Mouse (Mus musculus) hindbrain, embryonic 14.5 days (tissue): Measurements from ENCODE around the gene Tmem253. TPM values are rescaled to one million over a fixed set of nuclear protein-coding genes. Genes with fewer than 3 reads are reported as not detected.

Source experiments
- ATAC-seq: fragments of 200-750 bp; cut with Nextera tagmentation; 2 replicates; pipeline ENCODE4 v1.8.0; 2017; ENCODE audit warnings: moderate number of reproducible peaks, mild to moderate bottlenecking, moderate TSS enrichment, moderate library complexity; ENCODE audit not compliant: low FRiP score
- DNase-seq: peaks from one replicate; pipeline ENCODE4 v3.0.0-alpha.2; 2015; ENCODE audit warnings: low spot score
- H3K27ac ChIP-seq: fragments of 300-500 bp; sonication (generic); 2 replicates; pipeline ENCODE4 v1.5.1; 2014; ENCODE audit warnings: mild to moderate bottlenecking, moderate library complexity
- H3K27me3 ChIP-seq: fragments of 300-500 bp; sonication (generic); 2 replicates; pipeline ENCODE4 v1.6.1; 2014; ENCODE audit warnings: mild to moderate bottlenecking, low read length, mixed read lengths; ENCODE audit not compliant: control insufficient read depth, insufficient read depth
- H3K36me3 ChIP-seq: fragments of 300-500 bp; sonication (generic); replicated peaks from 2 replicates; pipeline ENCODE4 v1.6.1; 2014; ENCODE audit not compliant: control insufficient read depth, insufficient read depth
- H3K4me1 ChIP-seq: fragments of 300-500 bp; sonication (generic); replicated peaks from 2 replicates; pipeline ENCODE4 v1.6.1; 2014; ENCODE audit warnings: antibody characterized with exemption, low read length, mixed read lengths; ENCODE audit not compliant: control insufficient read depth, insufficient read depth
- H3K4me2 ChIP-seq: fragments of 300-500 bp; sonication (generic); replicated peaks from 2 replicates; pipeline ENCODE4 v1.6.1; 2014; ENCODE audit warnings: mild to moderate bottlenecking, moderate library complexity
- H3K4me3 ChIP-seq: fragments of 300-500 bp; sonication (generic); replicated peaks from 2 replicates; pipeline ENCODE4 v1.5.1; 2014; ENCODE audit warnings: mild to moderate bottlenecking, low read length
- H3K9ac ChIP-seq: fragments of 300-500 bp; sonication (generic); 2 replicates; pipeline ENCODE4 v1.6.1; 2014
- H3K9me3 ChIP-seq: fragments of 300-500 bp; sonication (generic); 2 replicates; pipeline ENCODE4 v1.6.1; 2016; ENCODE audit warnings: low read length; ENCODE audit not compliant: control insufficient read depth
- WGBS: fragments of 180-500 bp; shearing (Covaris S2); extraction: QIAGEN DNeasy Blood & Tissue Kit; methylation state at CpG from one replicate; pipeline ENCODE4 v1.1.7; 2014; 5-methylcytosine and 5-hydroxymethylcytosine counted together
- polyA plus RNA-seq: library from polyadenylated mRNA; unstranded; fragments of >200 nt; fragmentation: Nextera tagmentation; extraction: Ambion mirVana; gene quantifications from 2 replicates; pipeline ENCODE4 v1.2.1, GENCODE M21; 2014

Gene Tmem253
- polyA plus RNA-seq, 1 experiment from 2014 or later = 0.37 TPM

DNA sequence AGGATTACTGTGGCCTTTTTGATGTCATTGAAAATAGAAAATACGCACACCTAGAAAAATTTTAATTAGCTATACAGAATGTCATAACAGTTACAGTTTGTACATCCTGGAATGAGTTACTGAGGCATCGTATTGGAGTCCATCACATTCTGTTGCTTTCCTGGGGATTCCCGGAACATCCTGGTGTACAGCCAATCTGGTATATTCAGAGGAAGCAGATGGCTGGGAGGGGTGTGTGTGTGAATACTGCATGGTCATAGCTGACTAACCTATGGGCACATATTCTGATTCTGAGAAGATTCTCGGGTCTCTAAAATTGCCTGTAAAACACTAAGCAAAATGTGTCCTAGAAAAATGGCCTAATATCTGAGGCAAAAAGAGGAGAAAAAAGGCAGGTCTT is 3.4 kb upstream of the Tmem253 start:
- Histone ChIP-seq H3K9me3 (no peaks in the 10 kb centered on the region), H3K4me2 (peak overlapping the region; percentile 56), H3K27ac (peak overlapping the region; percentile 97), H3K36me3 (peaks cover 19% of the 10 kb centered on the region), H3K9ac (peak overlapping the region; percentile 85), H3K4me1 (peaks cover 72% of the 10 kb centered on the region), H3K27me3 (no peaks in the 10 kb centered on the region), H3K4me3 (peak overlapping the region; percentile 66; the same call in 1 of the 2 replicates)
- WGBS = 45% methylated on average over 4 of the region's 4 CpGs
- no peak for DNase-seq
- no peak for ATAC-seq

DNA sequence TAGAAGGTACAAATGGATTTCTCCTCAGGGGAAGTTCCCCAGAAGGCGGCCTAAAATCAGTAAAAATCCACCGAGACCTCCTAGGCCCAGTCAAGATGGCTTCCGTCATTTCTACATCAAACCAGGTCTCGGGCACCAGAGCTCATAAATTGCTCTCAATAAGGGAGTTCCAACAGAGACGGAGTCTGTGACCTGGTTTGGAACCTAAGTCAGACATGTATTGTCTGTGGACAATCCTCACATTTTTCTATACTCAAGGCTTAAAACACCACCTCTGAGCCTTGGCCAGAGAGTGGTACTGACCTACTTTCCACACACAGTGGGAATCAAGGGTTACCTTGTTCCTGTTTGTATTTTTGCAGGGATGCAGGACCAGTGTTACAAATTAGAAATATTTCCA is 2.9 kb upstream of the Tmem253 start:
- Histone ChIP-seq H3K36me3 (peaks cover 15% of the 10 kb centered on the region), H3K27ac (peak overlapping the region; percentile 97), H3K27me3 (no peaks in the 10 kb centered on the region), H3K9me3 (no peaks in the 10 kb centered on the region), H3K9ac (peak overlapping the region; percentile 85), H3K4me3 (peak overlapping the region; percentile 66), H3K4me1 (peaks cover 72% of the 10 kb centered on the region), H3K4me2 (peak overlapping the region; percentile 56)
- ATAC-seq (no peak), DNase-seq (no peak)
- WGBS = 25% methylated on average over 5 of the region's 5 CpGs

DNA sequence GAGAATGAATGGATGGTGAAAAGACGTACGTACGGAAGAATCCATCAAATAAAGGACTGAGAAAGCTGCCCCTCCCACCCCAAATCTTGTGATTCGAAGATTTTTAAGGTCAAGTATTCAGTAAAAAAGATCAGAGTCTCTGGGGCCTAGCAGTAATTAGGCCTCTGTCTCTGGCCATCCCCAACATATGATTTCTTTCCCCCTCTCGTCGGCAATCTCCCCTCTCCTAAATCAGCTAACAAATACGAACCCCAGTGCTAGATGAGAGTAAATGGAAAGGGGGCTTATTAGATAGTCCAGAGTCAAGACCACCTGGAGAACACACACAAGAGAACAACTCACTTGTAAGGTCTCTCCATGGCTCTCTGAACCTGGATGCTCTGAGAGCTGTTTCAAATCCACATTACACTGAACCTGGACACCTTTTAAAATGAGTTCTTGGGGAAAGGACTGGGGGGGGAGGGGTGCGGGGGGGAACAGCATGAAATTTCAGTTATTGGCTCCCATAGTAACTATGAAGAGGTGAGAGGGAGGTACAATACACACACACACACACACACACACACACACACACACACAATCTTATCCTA is 2.3 kb upstream of the Tmem253 start:
- peak overlapping the region; percentile 97 for H3K27ac ChIP-seq
- H3K27me3 ChIP-seq = no peaks in the 10 kb centered on the region
- peak overlapping the region; percentile 85 for H3K9ac ChIP-seq
- H3K4me3 ChIP-seq = peak overlapping the region; percentile 66
- H3K4me1 ChIP-seq = peaks cover 72% of the 10 kb centered on the region
- ATAC-seq (no peak), DNase-seq (no peak)
- H3K9me3 ChIP-seq = no peaks in the 10 kb centered on the region
- 18% methylated on average over 8 of the region's 8 CpGs for WGBS
- peak overlapping the region; percentile 56 for H3K4me2 ChIP-seq
- H3K36me3 ChIP-seq = peaks cover 13% of the 10 kb centered on the region

DNA sequence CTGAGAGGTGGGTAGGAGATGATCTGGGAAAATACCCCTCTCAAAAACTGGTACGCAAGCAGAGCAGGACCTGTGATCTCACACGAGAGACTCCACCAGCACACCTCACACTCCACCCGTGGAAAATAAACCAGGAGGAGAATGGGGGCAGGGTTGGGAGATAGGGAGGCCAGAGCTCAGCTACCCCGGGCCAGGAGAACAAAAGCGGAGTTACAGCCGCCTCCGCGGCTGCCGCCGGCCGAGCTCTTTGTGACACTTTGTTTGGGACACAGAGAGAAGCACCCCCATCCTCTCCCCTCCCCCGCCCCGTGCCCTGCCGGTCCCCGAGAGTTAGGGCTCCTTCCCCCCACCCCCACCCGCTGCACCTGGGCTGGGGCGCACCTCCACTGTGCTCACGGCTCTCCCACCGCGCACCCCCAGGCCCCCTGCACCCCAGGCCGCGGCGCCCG is 1.7 kb upstream of the Tmem253 start:
- H3K36me3 ChIP-seq = peaks cover 7% of the 10 kb centered on the region
- no peaks in the 10 kb centered on the region for H3K9me3 ChIP-seq
- peaks cover 72% of the 10 kb centered on the region for H3K4me1 ChIP-seq
- peak overlapping the region; percentile 97 for H3K27ac ChIP-seq
- whole genome bisulfite sequencing = 2% methylated on average over 21 of the region's 24 CpGs
- DNase-seq = no peak
- peak overlapping the region; percentile 85 for H3K9ac ChIP-seq
- peak; percentile 15; the same call in 1 of the 2 replicates for ATAC-seq
- peak overlapping the region; percentile 56 for H3K4me2 ChIP-seq
- no peaks in the 10 kb centered on the region for H3K27me3 ChIP-seq
- H3K4me3 ChIP-seq = peak overlapping the region; percentile 66

DNA sequence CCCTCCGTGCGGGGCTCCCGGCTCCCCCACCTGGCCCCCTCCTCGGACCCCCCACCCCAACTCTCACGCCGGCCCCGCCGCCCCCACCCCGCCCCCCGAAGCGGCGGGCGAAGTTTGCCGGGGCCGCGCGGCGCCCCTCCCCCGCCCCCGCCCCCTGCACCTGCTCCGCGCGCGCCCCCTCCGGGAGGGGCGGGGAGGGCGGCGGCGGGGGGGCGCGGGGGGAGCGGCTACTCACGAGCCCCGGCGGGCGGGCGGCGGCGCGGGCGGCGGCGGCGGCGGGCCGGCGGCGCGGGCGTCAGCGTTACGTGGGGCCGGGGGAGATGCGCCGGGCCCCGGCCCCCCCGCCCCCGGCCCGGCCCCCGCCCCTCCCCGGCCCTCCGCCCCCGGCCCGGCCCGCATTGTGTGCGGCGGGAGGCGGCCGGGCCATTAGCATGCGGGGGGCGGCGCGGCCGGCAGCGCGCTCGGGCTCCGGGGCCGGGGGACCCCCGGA is 1.1 kb upstream of the Tmem253 start:
- DNase-seq (no peak), ATAC-seq (peak; percentile 18)
- H3K36me3 ChIP-seq = 0 out of 2 replicates have a peak, but pooled peaks cover 3% of the 10 kb centered on the region
- no peaks in the 10 kb centered on the region for H3K27me3 ChIP-seq
- H3K4me1 ChIP-seq = peaks cover 71% of the 10 kb centered on the region
- 3% methylated on average over 10 of the region's 80 CpGs for WGBS
- H3K9ac ChIP-seq = peak overlapping the region; percentile 85
- peak overlapping the region; percentile 56 for H3K4me2 ChIP-seq
- peak overlapping the region; percentile 66 for H3K4me3 ChIP-seq
- H3K27ac ChIP-seq = peak overlapping the region; percentile 97
- no peaks in the 10 kb centered on the region for H3K9me3 ChIP-seq

DNA sequence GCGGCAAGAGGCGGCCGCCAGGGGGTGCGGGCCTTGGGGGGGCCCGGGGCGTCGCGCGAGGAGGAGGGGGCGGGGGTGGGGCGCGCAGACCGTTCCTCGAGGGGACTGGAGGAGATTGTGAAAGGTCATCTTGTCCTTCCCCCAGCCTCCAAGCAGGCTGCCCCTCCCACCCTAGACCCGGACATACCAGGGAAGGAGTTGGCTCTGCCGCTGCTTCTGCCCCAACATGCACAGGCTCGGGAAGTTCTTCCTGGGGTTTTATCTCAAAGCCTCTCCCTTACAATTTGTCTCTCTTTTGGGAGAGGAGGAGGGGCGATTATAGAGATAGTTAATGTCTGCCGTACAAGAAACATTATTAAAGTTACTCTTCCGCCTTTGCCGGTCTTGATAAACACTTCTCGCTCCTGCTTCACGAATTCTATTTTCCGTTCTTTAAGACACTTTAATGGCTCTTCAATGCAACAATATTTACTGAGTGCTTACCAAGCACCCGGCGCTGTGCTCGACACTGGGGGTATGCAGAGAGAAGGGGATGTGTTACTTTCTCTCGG is 622 bp upstream of the Tmem253 start:
- ATAC-seq (peak; percentile 38), DNase-seq (peak; percentile 61)
- Histone ChIP-seq H3K4me3 (peak overlapping the region; percentile 66), H3K9me3 (no peaks in the 10 kb centered on the region), H3K9ac (peak overlapping the region; percentile 85), H3K4me2 (peak overlapping the region; percentile 56), H3K27ac (peak overlapping the region; percentile 97), H3K4me1 (peaks cover 66% of the 10 kb centered on the region), H3K36me3 (no peaks in the 10 kb centered on the region), H3K27me3 (no peaks in the 10 kb centered on the region)
- under 1% methylated on average over 14 of the region's 28 CpGs for WGBS

DNA sequence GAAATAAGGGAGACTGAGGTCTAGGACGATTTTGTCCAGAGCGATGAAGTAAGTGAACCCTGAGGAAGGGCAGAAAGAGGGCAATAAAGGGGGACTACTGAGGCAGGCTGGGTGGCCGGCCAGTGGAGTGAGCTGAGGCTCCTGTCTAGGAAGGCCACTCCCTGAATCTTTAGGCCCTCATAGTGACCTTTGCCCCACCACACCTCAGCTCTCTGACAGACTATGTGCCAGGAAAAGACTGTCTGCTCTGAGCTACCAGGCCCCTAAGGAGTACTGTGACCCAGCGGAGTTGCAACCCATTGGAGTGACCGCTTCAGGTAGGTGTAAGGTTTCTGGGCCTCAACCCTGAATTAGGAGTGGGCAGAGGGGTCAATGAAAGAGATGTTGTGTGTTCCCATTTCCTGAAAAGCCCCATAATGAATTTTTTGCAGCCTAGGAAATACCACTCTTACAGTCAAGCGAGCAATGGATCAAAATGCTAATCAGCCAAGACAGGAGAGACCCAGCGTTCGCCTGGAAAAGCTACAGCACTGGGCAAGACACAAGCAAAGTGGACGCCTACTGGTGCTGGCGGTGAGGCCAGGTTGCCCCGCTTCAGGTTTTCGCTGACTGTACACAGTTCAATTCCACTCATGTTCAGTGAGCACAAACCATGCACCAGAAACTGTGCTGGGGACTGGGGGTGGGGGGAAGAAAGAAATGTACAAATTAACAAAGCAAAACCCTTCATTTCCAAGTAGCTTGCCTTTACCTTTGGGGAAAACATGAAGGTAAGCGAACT is 1.4 kb downstream of the Tmem253 start:
- no peak overlapping the region for H3K4me3 ChIP-seq
- no peak overlapping the region for H3K9ac ChIP-seq
- WGBS = 74% methylated on average over 13 of the region's 13 CpGs
- H3K9me3 ChIP-seq = no peaks in the 10 kb centered on the region
- peaks cover 54% of the 10 kb centered on the region for H3K4me1 ChIP-seq
- H3K4me2 ChIP-seq = no peak overlapping the region
- DNase-seq (no peak), ATAC-seq (no peak)
- no peak overlapping the region for H3K27ac ChIP-seq
- no peaks in the 10 kb centered on the region for H3K36me3 ChIP-seq
- no peaks in the 10 kb centered on the region for H3K27me3 ChIP-seq

DNA sequence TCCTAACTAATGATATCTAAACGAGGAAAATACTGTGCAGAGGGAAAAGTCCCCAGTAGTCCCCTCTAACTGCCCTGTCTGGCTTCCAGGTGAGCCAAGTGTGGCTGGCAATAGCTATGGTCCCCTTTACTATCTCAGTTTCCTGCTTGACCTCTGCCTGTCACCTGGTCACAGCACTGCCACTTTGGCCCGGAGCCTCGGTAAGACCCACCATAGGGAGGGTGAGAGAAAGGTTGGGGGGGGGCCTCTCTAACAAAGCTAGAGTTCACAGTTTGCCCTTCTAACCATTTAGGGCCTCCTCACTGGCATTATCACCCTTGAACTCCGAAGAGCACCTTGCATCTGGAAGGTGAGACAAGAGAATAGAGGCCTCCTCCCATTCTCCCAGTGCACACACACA is 2.2 kb downstream of the Tmem253 start:
- Histone ChIP-seq H3K27me3 (no peaks in the 10 kb centered on the region), H3K4me2 (no peak overlapping the region), H3K36me3 (no peaks in the 10 kb centered on the region), H3K4me1 (peaks cover 50% of the 10 kb centered on the region), H3K4me3 (no peak overlapping the region), H3K27ac (no peak overlapping the region), H3K9ac (no peak overlapping the region), H3K9me3 (no peaks in the 10 kb centered on the region)
- DNase-seq (no peak), ATAC-seq (no peak)
- 86% methylated on average over 4 of the region's 4 CpGs for WGBS
